Mouse (Mus musculus) lung, adult 18-20 months (tissue): ENCODE results near the gene Ldb2.

ENCODE experiments used
- DNase-seq, 2 experiments: peaks; one replicate each; pipeline ENCODE4 v3.0.0; 2022; ENCODE audit warnings: mixed read lengths in 2 of 2

Ldb2 gene

DNA sequence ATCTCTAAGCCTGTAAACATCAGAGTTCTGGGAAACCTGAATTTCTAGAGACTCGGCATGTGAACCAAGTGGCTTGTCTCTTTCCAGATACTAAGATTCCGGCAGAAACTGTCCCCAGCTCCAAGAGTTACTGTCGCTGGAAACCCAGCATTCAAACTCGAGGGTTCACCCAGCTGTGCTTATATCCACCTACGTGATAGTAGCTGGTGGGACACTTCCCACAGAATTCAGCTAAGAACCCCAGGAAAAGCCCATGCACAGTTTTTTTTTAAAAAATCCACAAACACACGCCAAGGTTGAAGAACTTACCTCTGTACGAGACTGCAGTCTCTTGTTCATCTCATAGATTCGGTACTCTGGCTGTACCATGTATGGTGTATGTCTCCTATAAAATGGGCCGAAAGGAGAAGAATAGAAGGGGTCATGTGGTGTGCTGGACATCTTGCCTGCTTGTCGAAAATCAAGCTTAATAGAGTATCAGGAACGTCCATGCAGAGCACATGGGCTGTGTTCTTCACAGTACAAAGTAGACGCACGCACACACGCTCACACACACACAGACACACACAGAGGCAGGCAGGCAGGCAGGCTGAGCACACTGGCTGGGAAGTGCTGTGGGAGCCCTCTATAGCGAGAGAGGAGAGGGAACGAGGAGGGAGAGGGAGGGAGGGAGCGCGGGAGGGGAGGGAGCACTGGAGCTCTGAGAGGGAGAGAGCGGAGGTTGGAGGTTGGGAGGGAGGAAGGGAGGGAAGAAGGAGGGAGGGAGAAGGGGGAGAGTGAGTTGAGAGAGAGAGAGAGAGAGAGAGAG, at the start of gene Ldb2:
Gene Ldb2, minus strand, starts transcription at position 628 of the 808 bp plus-strand sequence.
- DNase-seq = peak; percentile 18 to 34

DNA sequence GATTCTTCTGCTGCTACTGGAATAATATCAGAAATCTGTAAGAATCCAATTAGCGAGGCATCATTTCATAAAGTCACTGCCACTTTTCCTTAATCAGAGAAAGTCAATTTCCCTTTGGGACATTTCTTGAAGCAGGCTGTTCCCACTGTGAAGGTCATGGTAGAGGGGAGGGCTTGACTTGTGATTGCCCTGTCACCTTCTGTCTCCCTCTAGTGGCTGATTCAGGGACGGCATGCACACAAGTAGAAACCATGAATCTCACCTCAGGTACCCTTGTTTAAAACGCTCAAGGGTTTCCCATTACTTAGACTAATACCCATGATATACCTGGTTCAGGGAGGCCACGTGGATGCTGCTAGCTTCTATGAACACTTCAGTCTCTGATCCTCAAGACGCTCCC, 31.8 kb upstream of the Ldb2 start:
- peak; percentile 9 to 30 for DNase-seq

DNA sequence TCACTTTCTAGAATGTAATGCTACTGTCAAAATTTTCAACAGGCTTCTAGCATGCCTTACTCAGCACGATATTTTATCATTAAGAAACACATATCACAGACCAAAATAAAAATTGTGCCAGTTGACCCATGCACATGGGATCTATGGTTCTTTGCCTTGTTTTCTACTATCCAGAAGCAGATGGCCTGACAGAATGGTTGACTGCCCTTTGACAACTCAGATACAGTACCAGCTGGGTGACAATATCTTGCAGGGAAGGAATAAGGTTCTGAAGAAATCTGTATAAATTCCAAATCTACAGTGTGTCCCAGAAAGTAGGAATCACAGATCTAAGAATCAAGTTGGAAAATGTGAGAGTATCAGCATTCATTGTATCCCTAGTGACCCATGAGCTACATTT, 16.0 kb upstream of the Ldb2 start:
- DNase-seq = no peak

DNA sequence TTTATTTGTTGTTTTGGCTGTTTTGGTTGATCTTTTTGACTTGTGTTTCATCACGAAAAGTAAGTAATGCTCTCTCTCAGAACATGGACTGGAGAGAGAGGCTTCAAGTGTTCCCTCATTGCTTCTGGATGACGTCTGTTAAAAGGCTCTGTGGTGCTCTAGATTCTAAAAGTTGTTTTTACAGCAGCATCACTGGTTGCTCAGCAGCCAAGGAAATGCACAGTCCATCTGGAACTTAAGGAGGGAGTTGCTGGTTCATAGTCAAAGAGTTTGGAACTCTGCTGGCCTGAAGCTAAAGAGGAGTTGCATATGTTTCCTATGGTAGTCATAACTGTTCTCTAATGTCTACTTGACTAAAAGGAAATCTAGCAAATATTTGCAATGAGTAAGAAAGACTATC, 6.5 kb upstream of the Ldb2 start:
- no peak for DNase-seq

DNA sequence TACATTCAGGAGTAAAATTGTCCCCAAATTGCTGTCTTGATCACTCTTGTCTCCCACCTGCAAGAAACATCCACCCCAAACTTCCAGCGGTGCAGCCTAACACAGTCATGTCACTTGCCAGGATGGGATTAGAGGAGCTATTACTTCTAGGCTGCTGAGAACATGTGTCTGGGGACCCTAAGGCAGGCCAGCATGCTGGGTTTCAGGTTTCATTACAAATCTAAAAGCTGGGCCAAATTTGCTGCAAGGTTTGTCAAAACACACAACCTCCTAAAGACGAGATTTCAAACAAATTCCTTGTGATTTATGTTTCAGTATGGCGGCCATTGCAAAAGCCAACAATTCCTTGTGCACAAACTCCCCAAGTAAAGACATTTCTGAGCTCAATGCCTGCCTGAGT, 1.6 kb upstream of the Ldb2 start:
- DNase-seq = no peak

DNA sequence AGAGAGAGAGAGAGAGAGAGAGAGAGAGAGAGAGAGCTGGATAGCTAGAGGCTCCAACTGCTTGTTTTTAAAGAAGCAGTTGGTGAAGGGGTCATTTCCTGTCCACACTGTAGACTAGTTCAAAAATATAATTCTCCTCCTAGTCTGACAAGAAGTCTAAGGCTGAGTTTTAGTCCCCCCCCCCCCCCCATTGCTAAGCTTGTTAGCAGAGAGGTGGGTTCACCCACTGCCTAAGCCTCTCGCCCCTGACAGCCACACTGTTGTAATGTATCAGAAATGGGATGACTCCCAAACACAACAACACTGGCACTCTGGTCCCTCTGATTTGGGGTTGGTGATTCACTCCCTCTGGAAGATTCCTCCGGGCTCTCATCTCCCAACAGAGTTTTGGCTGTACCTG, 381 bp upstream of the Ldb2 start:
- no peak for DNase-seq

DNA sequence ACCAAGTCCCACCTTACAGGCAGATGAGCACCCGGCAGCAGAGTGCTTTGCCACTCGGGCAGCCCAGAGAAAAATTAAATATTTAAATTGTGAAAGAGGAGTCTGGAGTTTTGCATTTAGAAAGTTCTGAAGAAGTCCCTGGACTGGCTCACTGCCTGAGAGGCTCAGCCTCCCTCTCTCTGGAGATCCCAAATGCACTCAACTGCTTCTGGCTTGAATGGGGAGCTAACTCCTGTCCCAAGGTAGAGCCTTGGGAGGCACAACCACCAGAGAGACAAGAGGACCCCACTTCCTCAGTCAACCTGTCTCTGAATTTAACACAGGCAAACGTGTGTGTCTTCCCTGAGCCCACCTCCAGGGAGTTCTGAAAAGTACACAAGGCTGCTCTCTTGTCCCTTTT, 987 bp downstream of the Ldb2 start:
- DNase-seq = no peak

DNA sequence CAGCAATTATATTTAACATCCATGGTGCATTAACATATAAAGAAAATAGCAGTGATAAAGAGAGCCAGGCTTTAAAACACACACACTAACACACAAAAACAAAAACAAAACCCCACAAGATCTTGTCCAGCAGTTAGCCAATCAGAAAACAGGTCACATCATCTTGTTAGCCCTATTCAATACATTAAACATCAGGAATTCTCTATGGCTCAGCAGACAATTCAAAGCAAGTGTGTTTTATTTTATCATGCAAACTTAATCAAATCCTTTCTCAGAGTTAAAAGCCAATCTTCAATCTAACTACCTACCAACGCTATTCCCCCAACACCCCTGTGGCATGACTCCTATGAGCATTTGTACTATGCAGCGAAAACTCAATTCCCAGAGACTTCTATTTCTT, 1.4 kb downstream of the Ldb2 start:
- no peak for DNase-seq

DNA sequence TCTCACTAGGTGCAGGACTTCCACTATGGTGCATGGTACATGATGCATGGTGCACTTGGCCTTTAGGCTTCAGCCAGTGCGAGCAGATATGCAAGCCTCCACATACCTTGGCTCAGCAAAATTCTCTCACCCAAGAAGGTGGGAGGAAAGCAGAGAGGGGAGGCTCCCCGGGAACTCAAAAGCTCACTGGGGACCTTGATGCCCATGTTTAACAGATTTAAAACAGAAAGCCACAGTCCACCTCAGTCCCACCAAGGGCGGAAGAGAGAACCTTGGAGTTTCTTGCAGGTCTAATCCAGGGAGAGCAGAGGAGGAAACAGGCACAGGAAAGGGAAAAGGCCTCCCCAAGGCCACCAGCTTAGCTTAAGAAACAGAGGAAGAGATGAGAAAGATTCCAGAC, 14.9 kb downstream of the Ldb2 start:
- no peak for DNase-seq

DNA sequence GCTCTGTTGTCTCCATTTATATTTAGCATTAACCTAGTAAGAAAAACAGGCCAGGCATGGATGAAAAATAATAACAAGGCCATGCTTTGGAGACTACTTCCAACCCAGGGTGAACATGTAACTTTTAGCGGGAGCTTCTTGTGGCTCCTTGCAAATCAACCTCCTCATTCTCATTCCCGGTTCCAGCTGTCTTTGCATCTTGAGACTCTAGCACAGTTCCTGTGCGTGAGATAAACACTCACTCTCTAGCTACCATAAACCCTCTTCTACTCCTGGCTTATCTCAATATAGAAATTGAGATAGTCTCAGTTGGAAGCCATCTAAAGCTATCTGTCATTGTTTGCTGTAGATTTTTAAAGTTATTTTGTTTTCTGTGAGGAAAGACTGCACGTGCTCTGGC, 20.1 kb downstream of the Ldb2 start:
- no peak for DNase-seq

DNA sequence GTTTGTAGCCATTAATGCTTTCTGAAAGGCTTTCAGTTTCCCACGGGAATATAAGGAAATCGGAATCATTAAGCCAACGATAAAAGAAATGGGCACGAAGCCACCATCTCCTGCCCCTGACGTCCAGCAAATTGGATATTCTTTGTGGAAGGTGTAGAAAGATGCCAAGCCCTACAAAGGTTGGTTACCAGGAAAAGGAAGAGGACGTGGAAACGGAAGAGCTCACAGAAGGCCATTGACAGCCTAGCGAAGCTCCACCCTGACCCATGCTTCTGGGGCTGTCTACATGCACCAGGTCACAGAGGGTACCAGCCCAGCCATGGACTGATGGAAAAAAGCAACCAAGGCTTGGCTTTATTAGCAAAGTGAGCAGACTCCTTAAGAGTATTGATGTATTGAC, 31.0 kb downstream of the Ldb2 start:
- DNase-seq = peak; percentile 3 to 10

DNA sequence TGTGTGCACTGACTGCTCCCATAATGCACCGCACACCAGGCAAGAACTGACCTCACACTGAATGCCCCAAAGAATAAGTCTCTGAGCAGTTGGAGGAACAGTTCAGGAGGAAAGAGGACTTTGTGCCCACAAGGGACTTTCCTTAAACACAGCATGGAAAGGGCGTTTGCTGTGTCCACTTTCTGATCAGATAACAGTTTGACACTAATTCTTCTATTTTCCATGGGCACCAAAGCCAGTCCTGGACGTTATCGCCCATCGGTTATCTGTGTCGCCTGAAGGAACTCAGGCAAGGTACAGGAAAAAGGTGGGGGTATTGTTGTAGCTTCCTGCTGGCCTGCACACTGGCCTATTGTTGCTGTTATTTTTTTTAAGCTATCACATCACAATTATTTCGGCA, 34.6 kb downstream of the Ldb2 start:
- peak; percentile 57 to 75 for DNase-seq

DNA sequence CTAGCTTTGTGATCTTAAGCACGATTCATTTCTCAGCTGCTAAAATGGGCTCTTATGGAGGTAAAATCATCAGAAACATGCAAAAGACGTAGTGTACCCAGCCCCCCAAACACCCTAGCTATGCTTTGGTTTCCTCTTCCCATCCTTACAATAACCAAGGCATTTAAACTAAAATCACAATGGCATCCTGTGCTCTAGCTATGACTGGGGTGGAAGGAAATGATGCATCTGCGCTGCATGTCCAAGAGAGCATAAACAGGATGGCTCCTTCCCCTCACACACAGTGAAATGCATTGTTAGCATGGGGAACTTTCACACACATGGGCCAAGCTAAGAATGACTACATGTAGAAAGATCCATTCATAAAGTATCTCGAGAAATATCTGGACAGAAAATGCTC, 40.3 kb downstream of the Ldb2 start:
- peak; percentile 13 to 29 for DNase-seq

DNA sequence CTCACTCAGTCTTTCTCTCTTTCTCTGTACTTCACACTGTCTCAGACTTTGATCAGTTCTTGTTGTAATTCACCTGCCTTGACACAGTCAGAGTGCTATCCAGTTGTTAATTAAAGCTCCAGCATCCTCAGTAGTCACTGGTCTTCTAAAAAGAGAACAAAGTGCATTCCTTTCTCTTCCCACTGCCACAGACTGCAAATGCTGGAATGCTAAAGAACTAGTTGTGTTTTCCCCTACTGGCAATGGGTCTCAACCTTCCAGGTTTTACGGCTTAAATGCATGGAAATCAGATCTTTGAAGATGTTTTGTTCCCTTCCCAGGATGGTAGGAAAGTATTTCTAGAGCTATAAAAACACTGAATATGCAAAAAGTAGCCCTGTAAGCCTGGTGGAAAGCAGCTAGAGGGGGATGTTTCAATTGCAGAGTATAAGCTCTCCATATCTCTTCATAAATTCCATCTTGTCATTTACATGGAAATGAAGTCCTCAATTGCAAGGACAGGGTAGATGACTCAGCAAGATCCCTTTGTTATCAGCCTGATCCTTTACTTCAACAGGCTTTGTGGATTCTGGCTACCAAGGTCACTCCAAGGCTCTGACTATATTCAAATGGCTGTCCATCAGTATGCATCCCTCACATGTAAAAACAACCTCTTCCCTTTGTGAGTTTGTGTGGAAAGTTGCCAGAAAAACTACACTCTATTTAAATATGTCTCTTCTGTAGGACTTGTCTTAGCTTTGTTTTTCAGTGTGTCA, 45.1 kb downstream of the Ldb2 start:
- DNase-seq = no peak

DNA sequence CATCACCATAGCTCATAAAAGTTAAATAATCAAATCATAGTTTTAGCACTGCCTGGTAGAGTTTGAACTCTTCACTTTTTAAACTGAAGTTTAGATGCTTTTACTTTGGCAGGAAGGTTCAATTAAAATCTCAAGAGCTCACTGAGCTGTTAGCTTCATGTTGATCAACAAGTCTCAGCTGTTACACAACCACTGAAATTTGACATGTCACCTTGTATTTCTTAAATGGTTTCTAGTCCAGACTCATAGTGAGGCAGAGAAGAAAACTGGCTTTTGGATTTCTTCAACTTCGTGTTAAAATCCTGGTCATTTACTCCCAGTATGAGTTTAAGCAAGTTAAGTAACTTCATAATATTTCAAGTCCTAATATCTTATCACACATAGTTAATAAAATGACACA, 53.8 kb downstream of the Ldb2 start:
- DNase-seq = no peak

DNA sequence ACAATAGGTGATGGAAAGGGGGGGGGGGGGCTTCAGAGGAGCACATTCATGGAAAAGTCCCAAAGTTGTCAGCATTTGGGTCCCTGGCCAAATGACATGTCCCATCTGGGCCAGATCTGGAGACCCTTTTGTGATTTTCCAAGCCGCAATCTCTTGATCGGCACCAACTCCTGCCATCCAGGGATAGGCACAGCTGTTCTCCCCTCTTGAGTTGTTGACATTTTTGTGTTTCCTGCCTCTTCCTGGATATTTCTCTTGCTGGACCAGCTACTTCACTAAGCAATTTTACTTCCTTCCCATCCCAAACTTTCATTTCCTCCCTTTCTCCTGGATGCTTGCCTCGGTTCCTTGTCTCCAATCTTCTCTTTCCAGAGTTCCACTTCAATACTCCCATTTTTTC, 63.1 kb downstream of the Ldb2 start:
- DNase-seq = peak in 1 of 2 experiments; percentile 21

DNA sequence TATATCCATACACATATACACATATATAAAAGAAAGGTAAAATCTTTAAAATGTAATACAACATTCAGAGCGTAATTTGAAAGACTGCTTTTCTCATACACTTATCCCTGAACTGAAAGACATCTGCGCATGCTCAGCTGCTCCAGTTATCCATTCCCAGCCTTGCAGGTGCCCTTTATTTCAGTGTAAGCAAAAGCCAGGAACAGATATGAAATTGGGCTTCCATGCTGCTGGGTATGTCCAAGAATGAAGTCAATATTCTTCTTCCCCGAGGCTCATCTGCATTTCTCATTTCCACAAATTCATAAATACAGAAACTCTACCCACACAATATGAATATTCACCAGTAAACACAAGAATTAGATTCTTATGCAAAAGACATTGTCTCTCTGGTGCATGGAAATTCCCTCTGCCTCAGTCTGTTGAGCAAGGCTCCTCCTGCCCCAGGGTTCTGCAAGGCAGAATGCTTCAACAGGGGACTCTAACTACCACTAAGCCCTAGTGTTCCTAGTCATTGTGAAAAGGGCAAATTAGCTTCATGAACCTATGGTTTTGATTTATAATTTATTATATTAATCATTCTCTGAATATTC, 65.3 kb downstream of the Ldb2 start:
- DNase-seq = no peak

DNA sequence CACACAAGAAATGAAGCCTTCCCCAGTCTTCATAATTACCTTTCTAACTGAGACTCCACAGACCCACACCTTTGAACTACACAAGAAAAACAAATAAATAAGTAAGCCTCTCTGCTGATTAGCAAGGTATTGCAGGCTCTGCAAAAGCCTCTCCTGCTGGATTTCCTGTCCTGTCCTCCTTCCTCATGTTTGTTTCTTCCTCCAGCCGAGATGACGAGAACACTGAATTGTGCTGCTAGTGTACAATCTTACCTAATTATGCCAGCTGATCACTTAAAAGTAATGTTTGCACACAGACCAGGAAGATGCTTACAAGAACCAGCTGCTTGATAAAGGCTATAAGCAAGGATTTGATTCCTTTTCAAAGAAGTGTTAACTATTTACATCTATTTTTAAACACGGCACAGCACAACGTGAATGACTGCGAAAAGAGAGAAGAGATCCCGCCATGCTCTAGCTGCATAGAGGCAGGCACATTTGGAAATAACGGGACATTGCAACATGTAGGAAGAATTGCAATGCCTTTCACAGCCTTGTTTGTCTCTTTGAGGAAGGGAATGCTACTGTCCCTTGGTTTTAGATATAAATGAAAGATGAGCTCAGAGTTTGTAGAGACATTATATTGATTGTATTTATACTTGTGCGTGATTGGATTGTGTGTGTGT, 69.7 kb downstream of the Ldb2 start:
- DNase-seq = no peak

DNA sequence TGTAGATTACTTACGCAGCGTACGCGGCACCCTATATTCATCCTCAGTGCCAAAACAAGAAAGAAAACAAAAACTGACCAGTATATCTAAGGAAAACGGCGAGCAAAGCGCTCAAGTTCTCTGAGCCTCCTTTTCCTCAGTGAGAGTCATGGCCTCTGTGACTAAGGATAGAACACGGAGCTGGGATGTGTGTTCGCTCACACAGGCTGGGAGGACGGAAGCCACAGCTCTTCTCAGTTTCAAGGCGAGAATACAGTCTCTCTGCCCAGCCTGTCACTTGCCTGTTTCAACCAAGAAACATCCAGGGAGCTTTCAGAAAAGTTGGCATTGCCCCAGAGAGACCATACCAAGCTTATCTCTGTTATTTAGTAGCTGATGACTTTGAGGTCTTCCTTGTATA, 71.5 kb downstream of the Ldb2 start:
- DNase-seq = no peak

DNA sequence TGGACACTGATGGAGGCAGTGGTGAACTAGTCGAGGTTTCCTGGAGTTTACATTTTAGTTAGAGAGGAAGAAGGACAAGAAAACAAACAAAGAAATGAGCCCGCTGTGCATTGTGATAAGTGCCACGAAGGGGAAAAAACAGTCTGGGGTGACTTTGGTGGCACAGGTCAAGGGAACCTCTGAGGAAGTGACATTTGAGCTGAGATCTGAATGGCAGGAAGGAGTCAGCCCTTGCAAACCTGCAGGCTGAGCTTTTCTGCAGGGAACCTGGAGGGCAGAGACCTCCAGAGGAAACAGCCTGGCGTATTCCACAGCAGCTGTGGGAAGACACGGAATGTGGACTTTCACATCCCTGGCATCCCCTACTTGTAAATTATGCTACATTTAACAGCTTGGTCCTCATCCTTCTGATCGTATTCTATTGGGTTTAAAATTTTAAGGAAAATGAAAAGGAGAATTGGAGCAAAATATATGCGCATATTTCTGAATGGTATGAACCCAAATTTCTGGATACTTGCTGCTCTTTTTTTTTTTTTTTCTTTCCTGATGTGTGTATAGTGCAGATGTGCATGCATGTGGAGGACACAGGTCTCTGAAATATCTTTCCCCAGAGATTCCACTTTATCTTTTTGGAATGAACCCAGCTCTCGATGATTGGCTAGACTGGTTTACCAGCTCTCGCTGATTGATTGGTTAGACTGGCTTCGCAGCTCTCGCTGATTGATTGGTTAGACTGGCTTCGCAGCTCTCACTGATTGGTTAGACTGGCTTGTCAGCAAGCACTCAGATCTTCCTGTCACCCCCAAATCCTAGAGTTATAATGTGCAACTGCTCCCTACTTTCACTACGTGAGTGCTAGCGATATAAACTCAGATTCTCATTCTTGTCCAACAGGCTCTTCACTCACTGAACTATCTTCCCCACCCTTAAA, 72.7 kb downstream of the Ldb2 start:
- DNase-seq = peak in 1 of 2 experiments; percentile 23

DNA sequence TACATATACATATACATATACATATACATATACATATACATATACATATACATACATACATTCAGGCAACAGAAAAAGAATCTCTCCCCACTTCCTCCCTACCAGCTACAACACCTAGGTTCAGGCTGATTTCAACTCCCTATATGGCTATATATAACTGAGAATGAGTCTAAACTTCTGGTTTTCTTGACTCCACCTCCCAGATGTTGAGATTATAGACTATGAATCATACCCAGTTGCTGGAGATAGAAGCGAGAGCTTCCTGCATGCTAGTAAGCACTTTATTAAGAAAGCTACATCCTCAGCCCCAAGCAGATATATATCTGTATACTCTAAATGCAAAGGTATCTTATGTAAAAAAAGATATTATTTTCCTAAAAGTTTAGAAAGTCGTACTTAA, 74.0 kb downstream of the Ldb2 start:
- no peak for DNase-seq

DNA sequence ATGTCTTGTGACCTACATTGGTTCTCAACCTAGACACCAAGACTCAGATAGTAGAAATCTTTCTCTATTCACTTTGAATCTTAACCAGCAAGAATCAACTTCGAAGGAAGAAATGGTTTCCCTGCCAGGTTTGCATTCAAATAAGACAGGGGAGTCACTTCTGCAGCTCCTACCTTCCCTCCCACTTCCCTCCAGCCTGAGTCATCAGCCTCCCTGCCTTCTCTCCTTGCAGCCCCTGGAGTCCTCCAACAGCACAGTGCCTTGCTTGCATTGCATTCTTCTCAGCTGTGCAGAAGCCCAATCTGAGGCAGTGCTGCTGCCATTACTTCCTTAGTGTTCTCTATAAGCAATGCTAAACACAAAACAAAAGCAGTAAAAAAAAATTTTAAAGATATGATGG, 79.6 kb downstream of the Ldb2 start:
- no peak for DNase-seq
